In the genomic region with DNA sequence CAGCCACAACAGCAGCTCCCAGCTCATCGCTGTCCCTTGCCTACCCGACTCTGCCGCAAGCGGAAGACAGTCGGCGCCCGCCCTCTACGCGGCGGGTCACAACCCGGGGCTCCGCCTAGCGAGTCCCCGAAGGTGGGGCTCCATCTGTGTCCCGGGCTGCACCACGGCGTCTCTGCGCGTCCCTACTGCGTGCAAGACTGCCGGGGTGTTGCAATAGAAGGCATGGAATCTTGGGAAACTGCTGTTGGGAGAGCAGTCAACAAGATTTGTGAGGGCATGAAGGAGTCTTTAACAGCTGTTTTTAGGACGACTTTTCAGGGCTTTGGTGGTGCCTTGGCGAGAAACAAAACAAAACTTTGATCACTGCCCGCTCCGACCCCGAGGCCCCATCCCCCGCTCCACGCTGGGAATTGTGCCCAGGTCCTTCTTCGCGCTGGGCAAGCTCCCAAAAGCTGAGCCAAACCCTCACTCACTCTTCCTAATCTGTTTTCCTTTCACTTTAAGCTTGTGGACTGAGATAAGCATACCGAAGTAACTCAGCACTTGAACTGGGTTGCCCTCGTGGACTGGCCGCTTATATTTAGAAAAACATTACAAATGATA, we compare ENCODE assay signal across 8 mouse cellular contexts. TPM values are rescaled to one million over a fixed set of nuclear protein-coding genes. Genes with fewer than 3 reads are reported as not detected.
DNase-seq lines count a peak whose midpoint lies in the region; ATAC-seq and TF ChIP-seq lines count a peak whose summit lies in the region.

A gene (minus strand): TSS at position 175 of the 603 bp plus-strand sequence.

- peak; percentile 98 for ATAC-seq in cerebellum, adult (ENCODE audit: insufficient number of reproducible peaks, low FRiP score, low TSS enrichment)
- peak; percentile 92 for ATAC-seq in forebrain, embryonic 13.5 days
- peak; percentile 98 for ATAC-seq in heart, postnatal 0 days (ENCODE audit: insufficient read depth, low read depth)
- peak; percentile 94 for ATAC-seq in liver, embryonic 15.5 days (ENCODE audit: insufficient read depth)
- ATAC-seq in neural tube, embryonic 11.5 days (ENCODE audit: insufficient read depth, low FRiP score, low TSS enrichment): peak; percentile 87
- ATAC-seq in stomach, postnatal 0 days (ENCODE audit: low FRiP score, low TSS enrichment): peak; percentile 98

- H3K36me3 ChIP-seq in E14TG2a.4 (ENCODE audit: insufficient read depth, low read length): 0 out of 2 replicates have a peak, but pooled peaks cover under 1% of the 10 kb centered on the region
- no peaks in the 10 kb centered on the region for H3K36me3 ChIP-seq in forebrain, embryonic 13.5 days (ENCODE audit: poor library complexity, severe bottlenecking)
- no peaks in the 10 kb centered on the region for H3K36me3 ChIP-seq in heart, postnatal 0 days (replicated peaks; ENCODE audit: control insufficient read depth, insufficient read depth, low read length)
- H3K36me3 ChIP-seq in liver, embryonic 15.5 days (replicated peaks): no peaks in the 10 kb centered on the region
- H3K36me3 ChIP-seq in neural tube, embryonic 11.5 days (ENCODE audit: control insufficient read depth, insufficient read depth, low read length): no peaks in the 10 kb centered on the region
- H3K36me3 ChIP-seq in stomach, postnatal 0 days (ENCODE audit: control insufficient read depth, insufficient read depth, low read length): no peaks in the 10 kb centered on the region

- 0 out of 2 replicates have a peak, but pooled peaks cover 4% of the 10 kb centered on the region for H3K27me3 ChIP-seq in E14TG2a.4 (ENCODE audit: insufficient read depth, low read length)
- H3K27me3 ChIP-seq in forebrain, embryonic 13.5 days: 0 out of 2 replicates have a peak, but pooled peaks cover 3% of the 10 kb centered on the region
- H3K27me3 ChIP-seq in heart, postnatal 0 days (ENCODE audit: control insufficient read depth, insufficient read depth, low read length): no peaks in the 10 kb centered on the region
- H3K27me3 ChIP-seq in liver, embryonic 15.5 days: no peaks in the 10 kb centered on the region
- no peaks in the 10 kb centered on the region for H3K27me3 ChIP-seq in neural tube, embryonic 11.5 days (ENCODE audit: control insufficient read depth, insufficient read depth, low read length)
- no peaks in the 10 kb centered on the region for H3K27me3 ChIP-seq in stomach, postnatal 0 days (ENCODE audit: control insufficient read depth, insufficient read depth, low read length)

- TF ChIP-seq CTCF in E14TG2a.4 (conservative IDR thresholded peaks at IDR 0.05; ENCODE audit: low read length): no peak
- TF ChIP-seq CTCF in heart, postnatal 0 days (IDR thresholded peaks at IDR 0.05; ENCODE audit: low read depth): peak; percentile 63
- TF ChIP-seq CTCF in stomach, postnatal 0 days (IDR thresholded peaks at IDR 0.05; ENCODE audit: low read depth): peak; percentile 64

- peak; percentile 72 for TF ChIP-seq EP300 in heart, postnatal 0 days (IDR thresholded peaks at IDR 0.05; ENCODE audit: low read depth)
- peak; percentile 50 for TF ChIP-seq EP300 in stomach, postnatal 0 days (optimal IDR thresholded peaks at IDR 0.05)

- H3K4me3 ChIP-seq in E14TG2a.4 (replicated peaks; ENCODE audit: low read length): peak within 1 kb of the TSS; percentile 84
- H3K4me3 ChIP-seq in forebrain, embryonic 13.5 days: peak within 1 kb of the TSS; percentile 61
- peak within 1 kb of the TSS; percentile 70 for H3K4me3 ChIP-seq in heart, postnatal 0 days (ENCODE audit: low read depth, low read length)
- peak within 1 kb of the TSS; percentile 64 for H3K4me3 ChIP-seq in liver, embryonic 15.5 days (replicated peaks)
- H3K4me3 ChIP-seq in neural tube, embryonic 11.5 days (ENCODE audit: low read depth, low read length): peak within 1 kb of the TSS; percentile 51
- H3K4me3 ChIP-seq in stomach, postnatal 0 days (ENCODE audit: low read depth, low read length): peak within 1 kb of the TSS; percentile 59

- peak within 1 kb of the TSS; percentile 90 for H3K4me2 ChIP-seq in forebrain, embryonic 13.5 days
- H3K4me2 ChIP-seq in heart, postnatal 0 days (ENCODE audit: low read depth, low read length): peak within 1 kb of the TSS; percentile 81
- H3K4me2 ChIP-seq in liver, embryonic 15.5 days: peak within 1 kb of the TSS; percentile 88
- peak within 1 kb of the TSS; percentile 92 for H3K4me2 ChIP-seq in neural tube, embryonic 11.5 days (ENCODE audit: low read depth)
- H3K4me2 ChIP-seq in stomach, postnatal 0 days (replicated peaks; ENCODE audit: low read depth): peak within 1 kb of the TSS; percentile 88

- peak within 1 kb of the TSS; percentile 12; the same call in 1 of the 2 replicates for H3K27ac ChIP-seq in forebrain, embryonic 13.5 days
- H3K27ac ChIP-seq in heart, postnatal 0 days (ENCODE audit: low read depth): peak within 1 kb of the TSS; percentile 92
- H3K27ac ChIP-seq in liver, embryonic 15.5 days (replicated peaks): peak within 1 kb of the TSS; percentile 74
- H3K27ac ChIP-seq in neural tube, embryonic 11.5 days (ENCODE audit: low read depth, low read length): no peak within 1 kb of the TSS
- H3K27ac ChIP-seq in stomach, postnatal 0 days (replicated peaks): peak within 1 kb of the TSS; percentile 94

- peaks cover 31% of the 10 kb centered on the region for H3K4me1 ChIP-seq in E14TG2a.4 (replicated peaks; ENCODE audit: low read depth, low read length)
- peaks cover 19% of the 10 kb centered on the region; the same call in 1 of the 2 replicates for H3K4me1 ChIP-seq in forebrain, embryonic 13.5 days
- peaks cover 17% of the 10 kb centered on the region for H3K4me1 ChIP-seq in heart, postnatal 0 days (ENCODE audit: control insufficient read depth, insufficient read depth)
- peaks cover 11% of the 10 kb centered on the region for H3K4me1 ChIP-seq in liver, embryonic 15.5 days (replicated peaks)
- peaks cover 4% of the 10 kb centered on the region; the same call in 1 of the 2 replicates for H3K4me1 ChIP-seq in neural tube, embryonic 11.5 days (ENCODE audit: control insufficient read depth, insufficient read depth, low read length)
- H3K4me1 ChIP-seq in stomach, postnatal 0 days (replicated peaks; ENCODE audit: control insufficient read depth, insufficient read depth): no peaks in the 10 kb centered on the region

- 2% methylated on average over 33 of the region's 33 CpGs for WGBS in forebrain, embryonic 13.5 days
- under 1% methylated on average over 33 of the region's 33 CpGs for WGBS in heart, postnatal 0 days
- under 1% methylated on average over 33 of the region's 33 CpGs for WGBS in liver, embryonic 15.5 days (ENCODE audit: insufficient replicate concordance)
- 4% methylated on average over 33 of the region's 33 CpGs for WGBS in neural tube, embryonic 11.5 days
- WGBS in stomach, postnatal 0 days: under 1% methylated on average over 33 of the region's 33 CpGs

- peak within 1 kb of the TSS; percentile 73 for H3K9ac ChIP-seq in forebrain, embryonic 13.5 days
- H3K9ac ChIP-seq in heart, postnatal 0 days (replicated peaks; ENCODE audit: low read depth, low read length): peak within 1 kb of the TSS; percentile 67
- peak within 1 kb of the TSS; percentile 35 for H3K9ac ChIP-seq in liver, embryonic 15.5 days
- H3K9ac ChIP-seq in neural tube, embryonic 11.5 days (ENCODE audit: low read length): peak within 1 kb of the TSS; percentile 65
- peak within 1 kb of the TSS; percentile 76 for H3K9ac ChIP-seq in stomach, postnatal 0 days (ENCODE audit: low read length)

- DNase-seq in heart, postnatal 0 days (ENCODE audit: low spot score): peak; percentile 93
- peak; percentile 82 to 88 for DNase-seq in kidney, postnatal 4 days
- peak; percentile 77 for DNase-seq in neural tube, embryonic 11.5 days (ENCODE audit: low spot score)
- DNase-seq in stomach, postnatal 0 days (ENCODE audit: low spot score): peak; percentile 85

- peaks cover 17% of the 10 kb centered on the region for H3K9me3 ChIP-seq in E14TG2a.4 (ENCODE audit: low read length)
- no peaks in the 10 kb centered on the region for H3K9me3 ChIP-seq in forebrain, embryonic 13.5 days (replicated peaks)
- H3K9me3 ChIP-seq in heart, postnatal 0 days (replicated peaks; ENCODE audit: control insufficient read depth, low read length): peaks cover 5% of the 10 kb centered on the region; the same call in 1 of the 2 replicates
- H3K9me3 ChIP-seq in liver, embryonic 15.5 days (replicated peaks): no peaks in the 10 kb centered on the region
- H3K9me3 ChIP-seq in neural tube, embryonic 11.5 days (ENCODE audit: control insufficient read depth, low read length): no peaks in the 10 kb centered on the region
- no peaks in the 10 kb centered on the region for H3K9me3 ChIP-seq in stomach, postnatal 0 days (ENCODE audit: control insufficient read depth, low read length)

RNA-seq across cellular contexts. Expression of the gene that starts here (rescaled TPM):
- polyA plus RNA-seq in forebrain, embryonic 13.5 days (2015; fragmentation: Nextera tagmentation; extraction: Ambion mirVana): 5.3 and 6.1 TPM in 2 replicates
- total RNA-seq in heart, postnatal 0 days (2014; rRNA removed; ENCODE audit: low replicate concordance): 65.9 and 91.6 TPM in 2 replicates
- polyA plus RNA-seq in heart, postnatal 0 days (2015; fragmentation: Nextera tagmentation; extraction: Ambion mirVana): 217 and 227 TPM in 2 replicates
- 34.7 and 48.8 TPM in 2 replicates for polyA plus RNA-seq in liver, embryonic 15.5 days (2015; fragmentation: Nextera tagmentation; extraction: Ambion mirVana)
- 7.6 and 7.7 TPM in 2 replicates for polyA plus RNA-seq in neural tube, embryonic 11.5 days (2014; fragmentation: Nextera tagmentation; extraction: Ambion mirVana)
- 54.1 and 55.9 TPM in 2 replicates for polyA plus RNA-seq in stomach, postnatal 0 days (2015; fragmentation: Nextera tagmentation; extraction: Ambion mirVana)
